Mouse (Mus musculus): ENCODE data around the gene Adh5. TPM values are rescaled to one million over a fixed set of nuclear protein-coding genes. Genes with fewer than 3 reads are reported as not detected.
"Not testable (repeated sequence)": the region's sequence is repeated elsewhere in the genome, so short reads cannot be mapped to it uniquely, and the experiment has no call there.

Adh5 gene
- polyA plus RNA-seq, 2 experiments from 2014 or later: 117 to 122 TPM

GRCm38 (mm10) chr3:138460260-138460659 is 17.4 kb downstream of the Adh5 start:
- ATAC-seq: no peak

- no peak for ATAC-seq
These were observed 18.9 kb downstream of the Adh5 start for GRCm38 (mm10) chr3:138461832-138462231.

GRCm38 (mm10) chr3:138463137-138463536 is 20.2 kb downstream of the Adh5 start:
- ATAC-seq: peak; percentile 69

- ATAC-seq: no peak
These were observed 20.9 kb downstream of the Adh5 start for GRCm38 (mm10) chr3:138463807-138464206.

GRCm38 (mm10) chr3:138464573-138465147 is 21.8 kb downstream of the Adh5 start:
- ATAC-seq: no peak

GRCm38 (mm10) chr3:138466656-138467055 is 23.8 kb downstream of the Adh5 start:
- ATAC-seq: not testable (repeated sequence)

GRCm38 (mm10) chr3:138471066-138471465 is 28.2 kb downstream of the Adh5 start:
- no peak for ATAC-seq

- no peak for ATAC-seq
These were observed 36.6 kb downstream of the Adh5 start for GRCm38 (mm10) chr3:138479489-138479888.

GRCm38 (mm10) chr3:138481526-138482284 is 38.8 kb downstream of the Adh5 start:
- ATAC-seq: no peak

GRCm38 (mm10) chr3:138483240-138483639 is 40.3 kb downstream of the Adh5 start:
- ATAC-seq: no peak

- peak; percentile 45 for ATAC-seq
These were observed 45.9 kb downstream of the Adh5 start for GRCm38 (mm10) chr3:138488584-138489326.

- peak; percentile 90 for ATAC-seq
These were observed 46.6 kb downstream of the Adh5 start, which contains the start of gene Metap1 for GRCm38 (mm10) chr3:138489327-138490033. Metap1 (minus strand) TSS chr3:138489515.

GRCm38 (mm10) chr3:138490034-138490337 is 47.1 kb downstream of the Adh5 start:
- ATAC-seq: no peak

GRCm38 (mm10) chr3:138493668-138494067 is 50.8 kb downstream of the Adh5 start:
- no peak for ATAC-seq

GRCm38 (mm10) chr3:138494565-138494964 is 51.7 kb downstream of the Adh5 start:
- ATAC-seq: no peak

- ATAC-seq: no peak
These were observed 52.6 kb downstream of the Adh5 start for GRCm38 (mm10) chr3:138495166-138496145.

GRCm38 (mm10) chr3:138498731-138499130 is 55.8 kb downstream of the Adh5 start:
- ATAC-seq: no peak

- ATAC-seq: no peak
These were observed 57.2 kb downstream of the Adh5 start for GRCm38 (mm10) chr3:138499854-138500740.

- no peak for ATAC-seq
These were observed 60.9 kb downstream of the Adh5 start for GRCm38 (mm10) chr3:138503754-138504153.

All from activated CD4-positive, CD25-positive, alpha-beta regulatory T cell, adult 4 months (primary cell).